Mouse (Mus musculus) liver, adult 2 months (tissue): Measurements from ENCODE around the gene Kcng1. TPM values are rescaled to one million over a fixed set of nuclear protein-coding genes. Genes with fewer than 3 reads are reported as not detected.

Experiments used
- DNase-seq: peaks from one replicate; pipeline ENCODE4 v3.0.0-alpha.2; 2011; ENCODE audit warnings: low read depth, low spot score; ENCODE audit errors: extremely low read depth
- H3K27ac ChIP-seq: fragments of 200-500 bp; replicated peaks from 2 replicates; pipeline ENCODE4 v1.5.1; 2012; ENCODE audit warnings: low read depth, mild to moderate bottlenecking, control low read depth, inconsistent platforms, low read length; ENCODE audit not compliant: insufficient read depth
- H3K27me3 ChIP-seq: fragments of 200-500 bp; 2 replicates; pipeline ENCODE4 v1.6.1; 2012; ENCODE audit warnings: mild to moderate bottlenecking, moderate library complexity, low read length, inconsistent platforms; ENCODE audit not compliant: control insufficient read depth, insufficient read depth
- H3K36me3 ChIP-seq: fragments of 200-500 bp; 2 replicates; pipeline ENCODE4 v1.6.1; 2012; ENCODE audit warnings: low read length, inconsistent platforms; ENCODE audit not compliant: control insufficient read depth, insufficient read depth
- H3K4me1 ChIP-seq: fragments of 200-500 bp; 2 replicates; pipeline ENCODE4 v1.6.1; 2011; ENCODE audit warnings: low read length; ENCODE audit not compliant: control insufficient read depth, insufficient read depth
- H3K4me3 ChIP-seq: fragments of 200-500 bp; 2 replicates; pipeline ENCODE4 v1.5.1; 2011; ENCODE audit warnings: low read depth, mild to moderate bottlenecking, control low read depth, low read length, moderate library complexity; ENCODE audit not compliant: insufficient read depth
- H3K79me2 ChIP-seq: fragments of 200-500 bp; 2 replicates; pipeline ENCODE4 v1.6.1; 2012; ENCODE audit warnings: inconsistent platforms, mild to moderate bottlenecking, low read length, moderate library complexity; ENCODE audit not compliant: control insufficient read depth, insufficient read depth
- H3K9ac ChIP-seq: fragments of 200-500 bp; 2 replicates; pipeline ENCODE4 v1.6.1; 2012; ENCODE audit warnings: low read depth, mild to moderate bottlenecking, control low read depth, inconsistent platforms, low read length
- CTCF ChIP-seq: fragments of 200-500 bp; IDR thresholded peaks from 2 replicates; pipeline ENCODE4 v1.5.1; 2011; ENCODE audit warnings: low read depth, low read length, control low read depth
- POLR2A ChIP-seq: fragments of 200-500 bp; IDR thresholded peaks from 2 replicates; pipeline ENCODE4 v1.6.1; 2011; ENCODE audit warnings: low read length, control low read depth; ENCODE audit not compliant: insufficient read depth; ENCODE audit errors: extremely low read depth
- WGBS: fragments of 180-500 bp; shearing (Covaris S2); methylation state at CpG from one replicate; pipeline ENCODE4 v1.1.7; 2018; 5-methylcytosine and 5-hydroxymethylcytosine counted together
- polyA plus RNA-seq: library from polyadenylated mRNA; depleted of rRNA; stranded (reverse); fragments of >200 nt; gene quantifications from 2 replicates; pipeline ENCODE4 v1.2.3, GENCODE M21; 2012
- total RNA-seq: library from RNA; depleted of rRNA; stranded (reverse); fragments of >200 nt; gene quantifications from 2 replicates; pipeline ENCODE4 v1.2.3, GENCODE M21; 2014

Kcng1 gene
- total and polyA plus RNA-seq, 2 experiments, result not detected

GRCm38 (mm10) chr2:168257188-168257587 is 24.3 kb downstream of the Kcng1 start:
- no peak for TF ChIP-seq CTCF
- Histone ChIP-seq H3K36me3 (no peaks in the 10 kb centered on the region), H3K27me3 (no peaks in the 10 kb centered on the region), H3K4me3 (no peak overlapping the region), H3K9ac (no peak overlapping the region), H3K27ac (no peak overlapping the region), H3K79me2 (no peaks in the 10 kb centered on the region), H3K4me1 (no peaks in the 10 kb centered on the region)
- DNase-seq, result no peak
- 80% methylated on average over 4 of the region's 4 CpGs for WGBS

GRCm38 (mm10) chr2:168256506-168256905 is 25.0 kb downstream of the Kcng1 start:
- Histone ChIP-seq H3K27ac (no peak overlapping the region), H3K27me3 (no peaks in the 10 kb centered on the region), H3K36me3 (no peaks in the 10 kb centered on the region), H3K4me1 (no peaks in the 10 kb centered on the region), H3K4me3 (no peak overlapping the region), H3K9ac (no peak overlapping the region), H3K79me2 (no peaks in the 10 kb centered on the region)
- DNase-seq, result no peak
- 63% methylated on average over 3 of the region's 3 CpGs for WGBS
- no peak for TF ChIP-seq POLR2A
- TF ChIP-seq CTCF, result no peak

- H3K27ac ChIP-seq, result no peak overlapping the region
- 51% methylated on average over 7 of the region's 7 CpGs for WGBS
Observed at GRCm38 (mm10) chr2:168253822-168254221, 27.7 kb downstream of the Kcng1 start.

GRCm38 (mm10) chr2:168252639-168253292 is 28.8 kb downstream of the Kcng1 start:
- H3K27ac ChIP-seq, result no peak overlapping the region
- no peaks in the 10 kb centered on the region for H3K36me3 ChIP-seq
- H3K79me2 ChIP-seq, result no peaks in the 10 kb centered on the region
- no peak overlapping the region for H3K4me3 ChIP-seq
- TF ChIP-seq POLR2A (no peak), CTCF (peak; percentile 60)
- DNase-seq, result no peak
- WGBS, result 18% methylated on average over 16 of the region's 16 CpGs
- no peaks in the 10 kb centered on the region for H3K4me1 ChIP-seq
- H3K9ac ChIP-seq, result no peak overlapping the region
- H3K27me3 ChIP-seq, result no peaks in the 10 kb centered on the region

More at GRCm38 (mm10) chr2:168253822-168254221, 27.7 kb downstream of the Kcng1 start:
- Histone ChIP-seq H3K36me3 (no peaks in the 10 kb centered on the region), H3K79me2 (no peaks in the 10 kb centered on the region), H3K27me3 (no peaks in the 10 kb centered on the region), H3K4me1 (no peaks in the 10 kb centered on the region), H3K9ac (no peak overlapping the region), H3K4me3 (no peak overlapping the region)
- no peak for TF ChIP-seq CTCF
- no peak for TF ChIP-seq POLR2A
- DNase-seq, result no peak

- DNase-seq, result peak; percentile 67
Observed at GRCm38 (mm10) chr2:168250270-168250669, 31.3 kb downstream of the Kcng1 start.

GRCm38 (mm10) chr2:168248856-168249245 is 32.7 kb downstream of the Kcng1 start:
- no peak overlapping the region for H3K9ac ChIP-seq
- H3K27me3 ChIP-seq, result no peaks in the 10 kb centered on the region
- no peak overlapping the region for H3K27ac ChIP-seq
- TF ChIP-seq POLR2A (no peak), CTCF (peak; percentile 39)
- no peak overlapping the region for H3K4me3 ChIP-seq
- H3K36me3 ChIP-seq, result no peaks in the 10 kb centered on the region
- no peaks in the 10 kb centered on the region for H3K4me1 ChIP-seq
- DNase-seq, result no peak
- no peaks in the 10 kb centered on the region for H3K79me2 ChIP-seq
- WGBS, result 60% methylated on average over 2 of the region's 2 CpGs

More at GRCm38 (mm10) chr2:168250270-168250669, 31.3 kb downstream of the Kcng1 start:
- Histone ChIP-seq H3K27me3 (no peaks in the 10 kb centered on the region), H3K4me1 (no peaks in the 10 kb centered on the region), H3K36me3 (no peaks in the 10 kb centered on the region), H3K9ac (no peak overlapping the region), H3K79me2 (no peaks in the 10 kb centered on the region), H3K27ac (no peak overlapping the region), H3K4me3 (no peak overlapping the region)
- 18% methylated on average over 8 of the region's 8 CpGs for WGBS
- TF ChIP-seq CTCF, result peak; percentile 82
- TF ChIP-seq POLR2A, result no peak
